Mouse (Mus musculus): ENCODE results near the gene Sec24b.
A peak's percentile ranks its signal among the peaks of the same experiment; 100 is the strongest.

Gene Sec24b

GRCm38 (mm10) chr3:130061281-130061680, at the start of gene Sec24b:
TSS of gene Sec24b (minus strand) at chr3:130061553.
- DNase-seq (ENCODE audit: low spot score) = no peak

GRCm38 (mm10) chr3:130104471-130104870, 43.1 kb upstream of the Sec24b start:
- DNase-seq (ENCODE audit: low spot score) = no peak

- DNase-seq (ENCODE audit: low spot score) = peak; percentile 11
Observed at GRCm38 (mm10) chr3:130103486-130103885, 42.1 kb upstream of the Sec24b start.

- DNase-seq (ENCODE audit: low spot score) = peak; percentile 14
Observed at GRCm38 (mm10) chr3:130095160-130095781, 33.9 kb upstream of the Sec24b start.

- no peak for DNase-seq (ENCODE audit: low spot score)
Observed at GRCm38 (mm10) chr3:130094125-130094704, 32.9 kb upstream of the Sec24b start.

- DNase-seq (ENCODE audit: low spot score) = no peak
Observed at GRCm38 (mm10) chr3:130090460-130090859, 29.1 kb upstream of the Sec24b start.

GRCm38 (mm10) chr3:130088654-130089053, 27.3 kb upstream of the Sec24b start:
- no peak for DNase-seq (ENCODE audit: low spot score)

GRCm38 (mm10) chr3:130087466-130087865, 26.1 kb upstream of the Sec24b start:
- no peak for DNase-seq (ENCODE audit: low spot score)

GRCm38 (mm10) chr3:130086372-130087080, 25.2 kb upstream of the Sec24b start:
- peak; percentile 70 for DNase-seq (ENCODE audit: low spot score)

- no peak for DNase-seq (ENCODE audit: low spot score)
Observed at GRCm38 (mm10) chr3:130083312-130083711, 22.0 kb upstream of the Sec24b start.

- no peak for DNase-seq (ENCODE audit: low spot score)
Observed at GRCm38 (mm10) chr3:130080666-130081065, 19.3 kb upstream of the Sec24b start.

GRCm38 (mm10) chr3:130079794-130080193, 18.4 kb upstream of the Sec24b start:
- peak; percentile 77 for DNase-seq (ENCODE audit: low spot score)

GRCm38 (mm10) chr3:130077291-130077690, 15.9 kb upstream of the Sec24b start:
- DNase-seq (ENCODE audit: low spot score) = no peak

- DNase-seq (ENCODE audit: low spot score) = no peak
Observed at GRCm38 (mm10) chr3:130075746-130076145, 14.4 kb upstream of the Sec24b start.

- DNase-seq (ENCODE audit: low spot score) = peak; percentile 40
Observed at GRCm38 (mm10) chr3:130073085-130073484, 11.7 kb upstream of the Sec24b start.

GRCm38 (mm10) chr3:130071918-130072317, 10.6 kb upstream of the Sec24b start:
- DNase-seq (ENCODE audit: low spot score) = no peak

- DNase-seq (ENCODE audit: low spot score) = peak; percentile 82
Observed at GRCm38 (mm10) chr3:130060396-130061029, 840 bp downstream of the Sec24b start.

GRCm38 (mm10) chr3:130059805-130060395, 1.5 kb downstream of the Sec24b start:
- peak; percentile 7 for DNase-seq (ENCODE audit: low spot score)

GRCm38 (mm10) chr3:130058488-130058887, 2.9 kb downstream of the Sec24b start:
- peak; percentile 40 for DNase-seq (ENCODE audit: low spot score)

- no peak for DNase-seq (ENCODE audit: low spot score)
Observed at GRCm38 (mm10) chr3:130057569-130058345, 3.6 kb downstream of the Sec24b start.
